Mouse (Mus musculus) lung, embryonic 14.5 days (tissue): Measurements from ENCODE around the gene AI593442. TPM values are rescaled to one million over a fixed set of nuclear protein-coding genes. Genes with fewer than 3 reads are reported as not detected.

Experiments used
- ATAC-seq: fragments of 200-750 bp; cut with Nextera tagmentation; 2 replicates; pipeline ENCODE4 v1.8.0; 2017; ENCODE audit warnings: mild to moderate bottlenecking, moderate TSS enrichment, moderate library complexity; ENCODE audit not compliant: insufficient read depth
- DNase-seq: peaks from one replicate; pipeline ENCODE4 v3.0.0-alpha.2; 2015
- H3K27ac ChIP-seq: fragments of 300-500 bp; sonication (generic); 2 replicates; pipeline ENCODE4 v1.5.1; 2014; ENCODE audit warnings: low read depth, mild to moderate bottlenecking, moderate library complexity
- H3K27me3 ChIP-seq: fragments of 300-500 bp; sonication (generic); 2 replicates; pipeline ENCODE4 v1.6.1; 2014; ENCODE audit warnings: low read length, control low read depth; ENCODE audit not compliant: insufficient read depth
- H3K36me3 ChIP-seq: fragments of 300-500 bp; sonication (generic); 2 replicates; pipeline ENCODE4 v1.6.1; 2014; ENCODE audit warnings: control low read depth; ENCODE audit not compliant: insufficient read depth
- H3K4me1 ChIP-seq: fragments of 300-500 bp; sonication (generic); 2 replicates; pipeline ENCODE4 v1.6.1; 2014; ENCODE audit warnings: antibody characterized with exemption, control low read depth; ENCODE audit not compliant: insufficient read depth
- H3K4me2 ChIP-seq: fragments of 300-500 bp; sonication (generic); 2 replicates; pipeline ENCODE4 v1.6.1; 2014; ENCODE audit warnings: mild to moderate bottlenecking
- H3K4me3 ChIP-seq: fragments of 300-500 bp; sonication (generic); 2 replicates; pipeline ENCODE4 v1.5.1; 2014; ENCODE audit warnings: low read depth, low read length
- H3K9ac ChIP-seq: fragments of 300-500 bp; sonication (generic); 2 replicates; pipeline ENCODE4 v1.6.1; 2014
- H3K9me3 ChIP-seq: fragments of 300-500 bp; sonication (generic); 2 replicates; pipeline ENCODE4 v1.6.1; 2016; ENCODE audit warnings: low read depth, low read length, control low read depth
- CTCF ChIP-seq: IDR thresholded peaks from 2 replicates; pipeline ENCODE4 v1.5.1; 2016; ENCODE audit warnings: antibody characterized with exemption, low read depth
- whole genome bisulfite sequencing: fragments of 180-500 bp; shearing (Covaris S2); extraction: QIAGEN DNeasy Blood & Tissue Kit; methylation state at CpG from one replicate; pipeline ENCODE4 v1.1.7; 2014; 5-methylcytosine and 5-hydroxymethylcytosine counted together
- polyA plus RNA-seq: library from polyadenylated mRNA; unstranded; fragments of >200 nt; fragmentation: Nextera tagmentation; extraction: Ambion mirVana; gene quantifications from 2 replicates; pipeline ENCODE4 v1.2.1, GENCODE M21; 2014

The AI593442 gene
- polyA plus RNA-seq = 0.25 and 0.60 TPM in 2 replicates

- peak; percentile 36 for DNase-seq
- ATAC-seq = peak; percentile 69; the same call in 1 of the 2 replicates
- no peaks in the 10 kb centered on the region for H3K9me3 ChIP-seq
- no peak for TF ChIP-seq CTCF
- peaks cover 43% of the 10 kb centered on the region for H3K27me3 ChIP-seq
- H3K36me3 ChIP-seq = no peaks in the 10 kb centered on the region
- peak within 1 kb of the TSS; percentile 37 for H3K4me3 ChIP-seq
- H3K4me2 ChIP-seq = peak within 1 kb of the TSS; percentile 66
- no peak within 1 kb of the TSS; the same call in 1 of the 2 replicates for H3K9ac ChIP-seq
- H3K4me1 ChIP-seq = no peaks in the 10 kb centered on the region
- no peak within 1 kb of the TSS for H3K27ac ChIP-seq
- WGBS = 0% methylated on average over 25 of the region's 27 CpGs
Observed at GRCm38 (mm10) chr9:52679362-52679947, at the start of gene AI593442. Gene AI593442, minus strand, starts transcription at chr9:52679780.

GRCm38 (mm10) chr9:52728806-52729205, 49.2 kb upstream of the AI593442 start:
- no peaks in the 10 kb centered on the region for H3K36me3 ChIP-seq
- no peaks in the 10 kb centered on the region for H3K9me3 ChIP-seq
- no peak overlapping the region for H3K4me2 ChIP-seq
- ATAC-seq (no peak), DNase-seq (peak; percentile 70)
- H3K4me3 ChIP-seq = no peak overlapping the region
- no peaks in the 10 kb centered on the region for H3K27me3 ChIP-seq
- no peak overlapping the region for H3K27ac ChIP-seq
- no peaks in the 10 kb centered on the region for H3K4me1 ChIP-seq
- H3K9ac ChIP-seq = no peak overlapping the region
- WGBS = 62% methylated on average over 5 of the region's 5 CpGs
- TF ChIP-seq CTCF = no peak

- Histone ChIP-seq H3K27me3 (no peaks in the 10 kb centered on the region), H3K9ac (no peak overlapping the region), H3K36me3 (no peaks in the 10 kb centered on the region), H3K4me1 (no peaks in the 10 kb centered on the region), H3K27ac (no peak overlapping the region), H3K4me2 (no peak overlapping the region), H3K4me3 (no peak overlapping the region), H3K9me3 (no peaks in the 10 kb centered on the region)
- no peak for DNase-seq
- no peak for ATAC-seq
- 95% methylated on average over 1 of the region's 1 CpGs for WGBS
- TF ChIP-seq CTCF = no peak
Observed at GRCm38 (mm10) chr9:52722626-52723025, 43.0 kb upstream of the AI593442 start.

DNA sequence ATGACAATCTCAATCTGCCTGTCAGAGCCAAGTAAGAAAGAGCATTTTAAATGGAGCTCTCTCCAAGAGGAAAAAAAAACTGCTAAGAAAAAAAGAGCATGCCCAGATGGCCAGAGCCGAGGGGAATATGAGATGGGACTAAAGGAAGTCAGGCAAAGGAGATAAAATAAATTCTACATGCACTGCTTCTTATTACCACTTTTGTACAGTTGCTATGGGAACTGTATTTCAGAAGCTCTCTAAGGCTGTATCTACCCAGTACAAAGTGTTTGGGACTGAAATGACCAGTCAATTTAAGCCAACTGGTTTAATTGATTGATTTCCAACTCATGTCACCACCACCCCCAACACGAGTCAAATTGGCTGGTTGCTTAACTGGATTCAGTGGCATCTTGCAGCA, 40.0 kb upstream of the AI593442 start:
- Histone ChIP-seq H3K9ac (no peak overlapping the region), H3K27me3 (no peaks in the 10 kb centered on the region), H3K4me3 (no peak overlapping the region), H3K9me3 (no peaks in the 10 kb centered on the region), H3K27ac (no peak overlapping the region), H3K36me3 (no peaks in the 10 kb centered on the region), H3K4me2 (no peak overlapping the region), H3K4me1 (no peaks in the 10 kb centered on the region)
- DNase-seq = no peak
- no peak for TF ChIP-seq CTCF
- ATAC-seq = no peak
- WGBS = 29% methylated on average over 2 of the region's 2 CpGs

- no peaks in the 10 kb centered on the region for H3K36me3 ChIP-seq
- DNase-seq = no peak
- H3K4me3 ChIP-seq = no peak overlapping the region
- 62% methylated on average over 5 of the region's 5 CpGs for WGBS
- TF ChIP-seq CTCF = no peak
- no peak overlapping the region for H3K9ac ChIP-seq
- H3K4me2 ChIP-seq = no peak overlapping the region
- no peaks in the 10 kb centered on the region for H3K9me3 ChIP-seq
- no peak for ATAC-seq
- H3K27ac ChIP-seq = no peak overlapping the region
- H3K27me3 ChIP-seq = peaks cover 43% of the 10 kb centered on the region
- no peaks in the 10 kb centered on the region for H3K4me1 ChIP-seq
Observed at GRCm38 (mm10) chr9:52680036-52680435, 456 bp upstream of the AI593442 start.

GRCm38 (mm10) chr9:52678839-52679215, 753 bp downstream of the AI593442 start:
- no peak for DNase-seq
- Histone ChIP-seq H3K36me3 (no peaks in the 10 kb centered on the region), H3K4me1 (no peaks in the 10 kb centered on the region), H3K9ac (no peak overlapping the region), H3K9me3 (no peaks in the 10 kb centered on the region), H3K4me2 (peak overlapping the region; percentile 66), H3K4me3 (peak overlapping the region; percentile 37), H3K27me3 (peaks cover 43% of the 10 kb centered on the region), H3K27ac (no peak overlapping the region)
- ATAC-seq = 0 out of 2 replicates have a peak, but pooled peaks have one; percentile 28
- under 1% methylated on average over 10 of the region's 10 CpGs for WGBS
- no peak for TF ChIP-seq CTCF

- Histone ChIP-seq H3K36me3 (no peaks in the 10 kb centered on the region), H3K27me3 (peaks cover 43% of the 10 kb centered on the region), H3K27ac (no peak overlapping the region), H3K4me2 (peak overlapping the region; percentile 66), H3K9ac (no peak overlapping the region), H3K4me3 (peak overlapping the region; percentile 37), H3K9me3 (no peaks in the 10 kb centered on the region), H3K4me1 (no peaks in the 10 kb centered on the region)
- peak; percentile 24; the same call in 1 of the 2 replicates for ATAC-seq
- WGBS = 1% methylated on average over 28 of the region's 28 CpGs
- TF ChIP-seq CTCF = no peak
- peak; percentile 20 for DNase-seq
Observed at GRCm38 (mm10) chr9:52678179-52678838, 1.3 kb downstream of the AI593442 start.
